Mouse (Mus musculus) lung, adult 2 months (tissue): Measurements from ENCODE around the gene Swi5. TPM values are rescaled to one million over a fixed set of nuclear protein-coding genes. Genes with fewer than 3 reads are reported as not detected.

Source experiments
- DNase-seq: peaks from one replicate; pipeline ENCODE4 v3.0.0; 2022
- H3K4me1 ChIP-seq: fragments of 200-500 bp; 2 replicates; pipeline ENCODE4 v1.6.1; 2011; ENCODE audit warnings: low read length; ENCODE audit not compliant: control insufficient read depth, insufficient read depth
- H3K4me3 ChIP-seq: fragments of 200-500 bp; replicated peaks from 2 replicates; pipeline ENCODE3; 2011; ENCODE audit warnings: low read depth, mild to moderate bottlenecking, control low read depth, low read length; ENCODE audit errors: extremely low read depth
- CTCF ChIP-seq: fragments of 200-500 bp; IDR thresholded peaks from 2 replicates; pipeline ENCODE4 v1.5.1; 2011; ENCODE audit warnings: mild to moderate bottlenecking, low read length, control low read depth; ENCODE audit not compliant: insufficient read depth
- POLR2A ChIP-seq: fragments of 200-500 bp; IDR thresholded peaks from 2 replicates; pipeline ENCODE4 v1.6.1; 2011; ENCODE audit warnings: low read depth, mild to moderate bottlenecking, control low read depth, low read length, borderline replicate concordance; ENCODE audit errors: extremely low read depth
- WGBS: fragments of 180-500 bp; shearing (Covaris S2); methylation state at CpG from one replicate; pipeline ENCODE4 v1.1.7; 2018; 5-methylcytosine and 5-hydroxymethylcytosine counted together
- polyA plus RNA-seq: library from polyadenylated mRNA; depleted of rRNA; stranded (reverse); fragments of >200 nt; gene quantifications from 2 replicates; pipeline ENCODE4 v1.2.3, GENCODE M21; 2012

Swi5 gene
- polyA plus RNA-seq, 1 experiment: 135 TPM

- Histone ChIP-seq H3K4me3 (no peak overlapping the region), H3K4me1 (peaks cover 3% of the 10 kb centered on the region; the same call in 1 of the 2 replicates)
- 68% methylated on average over 11 of the region's 11 CpGs for WGBS
- no peak for DNase-seq
- TF ChIP-seq CTCF (no peak), POLR2A (no peak)
Measured at GRCm38 (mm10) chr2:32320721-32321120, 32.8 kb upstream of the Swi5 start.

GRCm38 (mm10) chr2:32319586-32320580 lies 32.0 kb upstream of the Swi5 start:
- WGBS: 33% methylated on average over 9 of the region's 9 CpGs
- TF ChIP-seq POLR2A: no peak
- TF ChIP-seq CTCF: no peak
- Histone ChIP-seq H3K4me1 (peaks cover 5% of the 10 kb centered on the region; the same call in 1 of the 2 replicates), H3K4me3 (no peak overlapping the region)
- no peak for DNase-seq

DNA sequence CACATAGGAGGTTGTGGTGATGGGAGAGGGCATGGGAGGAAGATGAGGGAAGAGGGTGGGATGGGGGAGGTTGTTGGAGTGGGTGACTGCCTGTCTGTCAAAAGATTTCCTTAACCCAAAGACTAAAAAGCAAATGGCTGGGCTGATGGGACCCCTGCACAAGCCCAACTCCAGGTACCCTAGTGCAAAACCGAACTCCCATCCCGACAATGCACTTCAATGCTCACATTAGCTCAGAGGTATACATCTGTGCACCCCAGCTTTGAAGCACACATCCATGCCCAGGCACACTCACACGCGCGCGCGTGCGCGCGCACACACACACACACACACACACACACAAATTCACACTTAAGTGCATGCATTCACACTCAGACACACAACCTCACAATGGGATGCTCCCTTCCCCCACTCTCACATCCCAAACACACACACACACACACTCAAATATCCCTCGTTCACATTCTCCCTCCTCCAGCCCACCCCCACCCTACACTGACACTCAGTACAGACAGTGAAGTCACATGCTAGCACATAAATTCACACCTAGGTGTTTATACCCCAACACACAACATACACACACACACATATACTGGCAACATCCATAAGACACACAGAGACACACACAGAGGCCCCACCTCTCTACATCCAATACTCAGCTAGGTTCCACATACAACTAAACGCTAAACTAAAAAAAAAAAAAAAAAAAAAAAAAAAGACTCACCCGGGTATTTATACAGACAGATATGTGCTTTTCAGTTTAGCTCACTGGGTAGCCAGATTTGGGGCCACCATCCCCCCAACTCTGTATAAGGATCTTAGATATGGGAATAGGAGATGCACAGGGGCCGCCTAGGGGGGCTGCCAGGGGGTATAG lies 31.1 kb upstream of the Swi5 start:
- Histone ChIP-seq H3K4me3 (peak overlapping the region; percentile 58), H3K4me1 (peaks cover 5% of the 10 kb centered on the region; the same call in 1 of the 2 replicates)
- DNase-seq: no peak
- no peak for TF ChIP-seq CTCF
- no peak for TF ChIP-seq POLR2A
- WGBS: 63% methylated on average over 14 of the region's 14 CpGs

GRCm38 (mm10) chr2:32317791-32318417 lies 30.0 kb upstream of the Swi5 start:
- TF ChIP-seq POLR2A: peak; percentile 79; the same call in 1 of the 2 replicates
- no peak for TF ChIP-seq CTCF
- 11% methylated on average over 19 of the region's 19 CpGs for WGBS
- Histone ChIP-seq H3K4me1 (peaks cover 5% of the 10 kb centered on the region; the same call in 1 of the 2 replicates), H3K4me3 (peak overlapping the region; percentile 58)
- DNase-seq: no peak

GRCm38 (mm10) chr2:32316887-32317656 lies 29.2 kb upstream of the Swi5 start:
- TF ChIP-seq POLR2A (no peak), CTCF (no peak)
- peaks cover 5% of the 10 kb centered on the region; the same call in 1 of the 2 replicates for H3K4me1 ChIP-seq
- no peak overlapping the region for H3K4me3 ChIP-seq
- WGBS: 50% methylated on average over 20 of the region's 20 CpGs
- DNase-seq: no peak

DNA sequence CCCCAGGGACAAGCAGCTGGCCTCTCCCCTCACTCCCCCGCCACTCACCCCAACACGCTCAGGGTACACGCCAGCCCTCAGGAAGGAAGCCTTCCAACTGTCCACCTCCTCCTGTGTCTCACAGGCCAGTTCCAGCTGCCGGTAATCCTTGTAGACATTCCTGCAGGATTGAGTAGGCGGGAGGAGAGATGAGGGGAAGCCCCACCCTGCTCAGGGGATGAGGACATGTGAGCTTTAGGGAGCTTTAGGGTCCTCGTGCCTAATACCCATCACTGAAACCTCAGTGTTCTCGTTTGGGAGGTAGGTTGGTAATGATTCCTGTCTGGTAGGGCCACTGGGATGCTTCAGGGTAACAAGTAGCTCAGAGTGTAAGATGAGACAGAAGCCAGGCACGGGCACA lies 27.9 kb upstream of the Swi5 start:
- DNase-seq: no peak
- no peak overlapping the region for H3K4me3 ChIP-seq
- TF ChIP-seq CTCF (no peak), POLR2A (no peak)
- peaks cover 8% of the 10 kb centered on the region; the same call in 1 of the 2 replicates for H3K4me1 ChIP-seq
- WGBS: 14% methylated on average over 8 of the region's 8 CpGs

GRCm38 (mm10) chr2:32314831-32315230 lies 27.0 kb upstream of the Swi5 start:
- no peak overlapping the region for H3K4me3 ChIP-seq
- WGBS: 87% methylated on average over 14 of the region's 14 CpGs
- DNase-seq: no peak
- peaks cover 8% of the 10 kb centered on the region; the same call in 1 of the 2 replicates for H3K4me1 ChIP-seq
- TF ChIP-seq POLR2A: no peak

DNA sequence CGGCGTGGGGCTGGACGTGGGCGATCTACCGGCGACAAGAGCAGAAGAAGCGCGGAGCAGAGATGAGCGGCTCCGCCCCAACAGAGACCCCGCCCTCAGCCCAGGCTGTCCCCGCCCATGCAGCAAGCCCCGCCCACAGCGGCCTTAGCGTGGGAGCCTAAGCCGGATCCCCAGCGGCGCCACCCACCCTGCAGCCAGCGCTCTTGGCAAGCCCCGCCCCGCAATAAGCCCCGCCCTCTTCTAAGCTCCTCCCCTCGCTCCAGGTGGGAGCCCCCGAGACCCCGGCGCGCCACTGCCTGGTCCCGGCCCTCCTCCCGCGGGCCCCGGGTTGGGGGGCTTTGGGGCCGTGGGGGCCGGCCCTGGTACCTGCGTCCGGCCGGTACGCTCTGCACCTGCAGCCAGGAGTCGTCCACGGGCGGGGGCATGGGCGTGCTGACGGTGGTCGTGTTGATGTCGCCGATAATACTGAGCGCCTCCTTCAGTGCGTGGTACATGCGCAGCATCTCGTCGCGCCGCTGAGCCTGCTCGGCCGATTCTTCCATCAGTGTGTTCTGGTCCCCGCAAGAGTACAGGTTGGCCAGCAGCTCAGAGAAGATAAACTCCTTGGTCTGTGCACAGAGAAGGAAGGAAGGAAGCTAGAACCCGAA lies 24.6 kb upstream of the Swi5 start:
- peak; percentile 67 for DNase-seq
- 5% methylated on average over 55 of the region's 56 CpGs for WGBS

More for the DNA sequence above, 24.6 kb upstream of the Swi5 start:
- TF ChIP-seq CTCF: no peak
- TF ChIP-seq POLR2A: no peak
- peak overlapping the region; percentile 10 for H3K4me3 ChIP-seq
- H3K4me1 ChIP-seq: peaks cover 8% of the 10 kb centered on the region; the same call in 1 of the 2 replicates
